ENCODE assay signal across 12 mouse cellular contexts in the genomic region with DNA sequence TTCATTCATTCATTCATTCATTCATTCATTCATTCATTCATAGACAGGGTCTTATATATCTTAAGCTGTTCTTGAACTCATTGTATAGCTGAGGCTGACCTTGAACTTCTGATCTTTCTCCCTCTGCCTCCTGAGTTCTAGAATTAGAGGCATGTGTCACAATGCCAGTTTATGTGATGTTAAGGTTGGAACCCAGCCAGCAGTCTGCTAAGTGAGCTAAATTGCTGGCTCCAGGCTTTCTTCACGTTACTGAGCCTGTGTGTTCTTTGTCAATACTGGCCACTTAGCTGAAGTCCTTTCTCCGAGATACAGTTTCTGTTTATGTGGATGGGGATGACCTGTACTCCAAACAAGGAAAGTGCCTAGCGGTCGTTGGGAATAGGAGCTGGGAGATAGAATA.
DNase-seq lines count a peak whose midpoint lies in the region; ATAC-seq and TF ChIP-seq lines count a peak whose summit lies in the region.
"Had no signal": no experiment of that assay in that cellular context is flagged by ENCODE, and none has a peak within 500 bp of the region (broad histone marks: within the 10 kb centered on the region; RNA-seq: fewer than 3 reads in every experiment).

No protein-coding gene starts in this region.

- H3K4me2 ChIP-seq in embryonic facial prominence, embryonic 14.5 days (ENCODE audit: low read depth, low read length) = no peak overlapping the region
- no peak overlapping the region for H3K4me2 ChIP-seq in heart, embryonic 11.5 days
- H3K4me2 ChIP-seq in stomach, postnatal 0 days (replicated peaks; ENCODE audit: low read depth) = no peak overlapping the region
- H3K4me2 ChIP-seq: embryonic facial prominence, embryonic 15.5 days; midbrain, embryonic 13.5 days had no signal

- H3K4me3 ChIP-seq in embryonic facial prominence, embryonic 14.5 days (ENCODE audit: low read depth, low read length) = no peak overlapping the region
- no peak overlapping the region for H3K4me3 ChIP-seq in embryonic facial prominence, embryonic 10.5 days
- H3K4me3 ChIP-seq in heart, embryonic 11.5 days (ENCODE audit: low read depth, low read length) = no peak overlapping the region
- no peak overlapping the region for H3K4me3 ChIP-seq in stomach, postnatal 0 days (ENCODE audit: low read depth, low read length)
- H3K4me3 ChIP-seq: embryonic facial prominence, embryonic 15.5 days; midbrain, embryonic 13.5 days had no signal

- no peak for TF ChIP-seq CTCF in stomach, postnatal 0 days (IDR thresholded peaks at IDR 0.05; ENCODE audit: low read depth)

- no peak overlapping the region for H3K9ac ChIP-seq in embryonic facial prominence, embryonic 14.5 days (ENCODE audit: low read depth, low read length)
- no peak overlapping the region for H3K9ac ChIP-seq in heart, embryonic 11.5 days (ENCODE audit: low read depth, low read length)
- H3K9ac ChIP-seq in stomach, postnatal 0 days (ENCODE audit: low read length) = no peak overlapping the region
- H3K9ac ChIP-seq: embryonic facial prominence, embryonic 15.5 days; midbrain, embryonic 13.5 days had no signal

- WGBS in embryonic facial prominence, embryonic 14.5 days = 70% methylated on average over 4 of the region's 4 CpGs
- 93% methylated on average over 4 of the region's 4 CpGs for WGBS in embryonic facial prominence, embryonic 10.5 days
- 55% methylated on average over 4 of the region's 4 CpGs for WGBS in heart, embryonic 11.5 days (ENCODE audit: insufficient replicate concordance)
- 46% methylated on average over 4 of the region's 4 CpGs for WGBS in stomach, postnatal 0 days

- no peaks in the 10 kb centered on the region for H3K27me3 ChIP-seq in embryonic facial prominence, embryonic 14.5 days (replicated peaks; ENCODE audit: control insufficient read depth, insufficient read depth, low read length)
- H3K27me3 ChIP-seq in embryonic facial prominence, embryonic 10.5 days (replicated peaks; ENCODE audit: low read depth, poor library complexity, severe bottlenecking) = no peaks in the 10 kb centered on the region
- H3K27me3 ChIP-seq in heart, embryonic 11.5 days (ENCODE audit: control insufficient read depth, insufficient read depth, low read length) = no peaks in the 10 kb centered on the region
- no peaks in the 10 kb centered on the region for H3K27me3 ChIP-seq in stomach, postnatal 0 days (ENCODE audit: control insufficient read depth, insufficient read depth, low read length)
- H3K27me3 ChIP-seq: embryonic facial prominence, embryonic 15.5 days; midbrain, embryonic 13.5 days had no signal

- H3K27ac ChIP-seq in embryonic facial prominence, embryonic 14.5 days (replicated peaks; ENCODE audit: low read depth, low read length) = no peak overlapping the region
- H3K27ac ChIP-seq in embryonic facial prominence, embryonic 10.5 days (replicated peaks) = no peak overlapping the region
- H3K27ac ChIP-seq in heart, embryonic 11.5 days (ENCODE audit: low read depth, low read length) = no peak overlapping the region; the same call in 1 of the 2 replicates
- H3K27ac ChIP-seq in stomach, postnatal 0 days (replicated peaks) = no peak overlapping the region
- H3K27ac ChIP-seq: embryonic facial prominence, embryonic 15.5 days; midbrain, embryonic 13.5 days had no signal

- peak; percentile 18 for DNase-seq in embryonic facial prominence, embryonic 14.5 days (ENCODE audit: low spot score)
- no peak for DNase-seq in embryonic facial prominence, embryonic 10.5 days (ENCODE audit: low spot score)
- DNase-seq in heart, postnatal 4 days = peak; percentile 42
- peak; percentile 14 for DNase-seq in Muller cell, postnatal 12 days (ENCODE audit: inconsistent ontology term)
- peak; percentile 15 to 51 for DNase-seq in lung, adult 18-20 months
- no peak for DNase-seq in stomach, postnatal 0 days (ENCODE audit: low spot score)
- no peak for DNase-seq in spleen, adult 12 weeks (ENCODE audit: low spot score)

- peaks cover 100% of the 10 kb centered on the region for H3K36me3 ChIP-seq in embryonic facial prominence, embryonic 14.5 days (ENCODE audit: control insufficient read depth, insufficient read depth, low read length)
- H3K36me3 ChIP-seq in embryonic facial prominence, embryonic 10.5 days (replicated peaks) = peaks cover 100% of the 10 kb centered on the region
- H3K36me3 ChIP-seq in heart, embryonic 11.5 days (ENCODE audit: control insufficient read depth, insufficient read depth, low read length) = peaks cover 65% of the 10 kb centered on the region
- peaks cover 71% of the 10 kb centered on the region for H3K36me3 ChIP-seq in stomach, postnatal 0 days (ENCODE audit: control insufficient read depth, insufficient read depth, low read length)

- no peak for ATAC-seq in embryonic facial prominence, embryonic 14.5 days (ENCODE audit: low read depth)
- ATAC-seq in heart, embryonic 11.5 days (replicated peaks; ENCODE audit: insufficient number of reproducible peaks, low FRiP score, low TSS enrichment) = no peak
- no peak for ATAC-seq in stomach, postnatal 0 days (ENCODE audit: low FRiP score, low TSS enrichment)
- ATAC-seq: forebrain, embryonic 16.5 days; midbrain, embryonic 13.5 days had no signal

- TF ChIP-seq EP300 in stomach, postnatal 0 days (optimal IDR thresholded peaks at IDR 0.05) = no peak

- H3K9me3 ChIP-seq in embryonic facial prominence, embryonic 14.5 days (ENCODE audit: control insufficient read depth, low read length) = no peaks in the 10 kb centered on the region
- no peaks in the 10 kb centered on the region for H3K9me3 ChIP-seq in embryonic facial prominence, embryonic 10.5 days
- H3K9me3 ChIP-seq in heart, embryonic 11.5 days (replicated peaks; ENCODE audit: control insufficient read depth, low read length) = no peaks in the 10 kb centered on the region
- H3K9me3 ChIP-seq in stomach, postnatal 0 days (ENCODE audit: control insufficient read depth, low read length) = no peaks in the 10 kb centered on the region
- H3K9me3 ChIP-seq: embryonic facial prominence, embryonic 15.5 days; G1E; midbrain, embryonic 13.5 days had no signal

- H3K4me1 ChIP-seq in embryonic facial prominence, embryonic 14.5 days (ENCODE audit: control insufficient read depth, insufficient read depth, low read length) = no peaks in the 10 kb centered on the region
- H3K4me1 ChIP-seq in embryonic facial prominence, embryonic 10.5 days = no peaks in the 10 kb centered on the region
- H3K4me1 ChIP-seq in heart, embryonic 11.5 days (ENCODE audit: control insufficient read depth, insufficient read depth, low read length) = peaks cover 16% of the 10 kb centered on the region
- H3K4me1 ChIP-seq in stomach, postnatal 0 days (replicated peaks; ENCODE audit: control insufficient read depth, insufficient read depth) = no peaks in the 10 kb centered on the region
- H3K4me1 ChIP-seq: embryonic facial prominence, embryonic 15.5 days; midbrain, embryonic 13.5 days had no signal

Comparison
In these comparisons a context has a peak if more than half of its experiments do, and no peak if none do; other contexts are left out.
1. DNase-seq: peak in embryonic facial prominence, embryonic 14.5 days (single experiment), heart, postnatal 4 days (single experiment), Muller cell, postnatal 12 days (single experiment) and lung, adult 18-20 months (2 of 2); none in embryonic facial prominence, embryonic 10.5 days (single experiment), stomach, postnatal 0 days (single experiment) and spleen, adult 12 weeks (single experiment).